12 mouse cellular contexts compared by ENCODE assay signal in genomic region chr2:77924003-77924402, GRCm38 (mm10).
"Had no signal": no experiment of that assay in that cellular context is flagged by ENCODE, and none has a peak within 500 bp of the region (broad histone marks: within the 10 kb centered on the region; RNA-seq: fewer than 3 reads in every experiment).

No protein-coding gene starts in this region.

- DNase-seq: retina, postnatal 1 day; right cerebral cortex, adult 18-20 months; right cerebral cortex, postnatal 14 days; right cerebral cortex, postnatal 25 days; right cerebral cortex, postnatal 4 days; spleen, adult 18-20 months; thymus, adult 18-20 months; thymus, adult 2 months; thymus, postnatal 14 days; thymus, postnatal 25 days; thymus, postnatal 36 days; thymus, postnatal 4 days had no signal
